Mouse (Mus musculus) urinary bladder, adult 18-20 months (tissue): ENCODE measurements at regions not wholly inside any gene's neighbourhood (a gene's known extent, or its start where the extent isn't known, plus 50 kb on each side); places are given as distances from the start of the nearest gene placed in this dataset.

Experiments
- DNase-seq, 2 experiments: peaks; one replicate each; pipeline ENCODE4 v3.0.0; 2022; ENCODE audit warnings: low spot score in 2 of 2, mixed read lengths in 2 of 2

DNA sequence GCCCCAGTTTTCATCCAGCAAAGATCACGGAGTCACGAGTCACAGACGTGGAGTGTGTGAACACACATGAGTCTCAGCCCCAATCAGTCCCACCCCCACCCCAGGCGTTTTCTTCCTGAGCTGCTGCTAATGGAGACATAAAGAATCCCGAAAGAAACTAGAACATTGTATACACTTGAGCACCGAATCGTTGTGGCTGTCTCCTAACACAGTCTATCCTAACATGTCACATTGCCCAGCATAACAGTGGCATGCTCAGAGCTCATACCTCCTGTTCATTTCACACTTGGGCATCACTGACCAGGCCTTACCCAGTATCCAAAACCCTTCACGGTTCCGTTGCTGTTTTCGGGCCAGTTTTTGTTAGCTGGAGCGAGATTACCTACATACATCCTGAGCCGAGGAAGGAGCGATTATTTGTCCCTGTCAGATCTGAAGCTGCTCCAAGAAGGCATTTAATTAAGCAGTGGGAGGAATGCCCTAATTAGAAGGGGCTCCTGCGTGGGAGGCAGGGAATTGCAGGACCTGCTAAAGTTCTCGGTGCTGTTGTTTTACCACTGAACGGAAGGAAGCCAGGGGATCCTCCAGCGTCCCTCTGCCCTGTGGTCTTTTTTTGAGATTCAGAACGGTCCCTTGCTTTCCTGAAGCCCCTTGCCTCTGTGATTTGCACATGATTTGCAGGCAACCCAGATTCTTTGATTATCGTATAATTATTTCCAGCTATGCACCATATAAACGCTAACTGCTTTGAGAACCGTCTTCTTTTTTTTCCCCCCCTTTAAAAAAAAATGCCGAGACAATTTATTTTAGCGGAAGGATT lies 53.4 kb upstream of the Nap1l1 start:
- DNase-seq: no peak

DNA sequence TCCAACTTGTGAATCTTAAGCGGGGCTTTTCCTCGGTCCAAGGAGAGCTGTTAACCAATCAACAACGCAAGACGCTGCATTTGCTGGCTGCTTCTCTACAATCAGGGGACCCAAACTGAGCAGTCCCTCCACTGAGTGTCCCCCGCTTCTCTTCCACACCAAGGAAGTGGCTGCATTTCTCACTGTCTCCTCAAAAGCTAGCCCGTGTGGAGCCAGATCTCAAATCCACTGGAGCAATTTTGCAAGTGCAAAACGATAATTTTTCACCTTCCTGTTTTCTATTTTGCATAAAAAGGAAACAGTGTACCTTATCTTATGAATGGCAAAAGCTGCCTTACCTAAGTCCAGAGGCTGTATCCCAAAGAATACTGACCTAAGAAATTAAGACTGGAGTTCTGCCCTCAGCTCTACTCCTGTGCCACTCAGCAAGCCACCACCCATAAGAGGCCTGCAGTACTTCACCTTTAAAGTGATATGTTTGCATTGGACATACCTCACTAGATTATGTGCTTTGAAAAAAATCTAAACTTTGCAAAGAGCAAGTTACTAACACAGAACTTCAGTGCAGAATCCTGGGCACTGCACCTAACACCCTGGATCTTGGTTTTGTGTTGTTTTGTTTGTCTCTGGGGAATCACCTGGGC lies 52.7 kb upstream of the Nap1l1 start:
- no peak for DNase-seq

DNA sequence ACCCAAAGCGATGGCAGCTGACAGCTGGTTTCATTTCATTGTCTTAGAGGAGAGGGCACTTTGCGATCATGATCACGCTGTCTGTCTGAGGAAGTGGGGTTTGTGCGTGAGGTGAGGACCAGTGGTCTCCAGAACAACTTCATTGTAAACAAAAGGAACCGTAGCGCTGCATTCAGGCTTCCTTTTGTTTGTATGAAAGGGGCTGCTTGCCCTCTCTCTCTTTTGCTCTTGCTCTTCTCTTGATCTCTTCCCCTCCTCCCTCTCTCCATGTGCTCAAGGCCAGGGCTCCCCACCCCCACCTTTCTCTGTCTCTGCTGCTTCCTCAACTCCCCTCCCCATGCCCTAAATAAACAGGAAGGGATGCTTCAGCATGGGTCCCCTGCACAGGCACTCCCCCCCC lies 51.0 kb upstream of the Nap1l1 start:
- DNase-seq: no peak

DNA sequence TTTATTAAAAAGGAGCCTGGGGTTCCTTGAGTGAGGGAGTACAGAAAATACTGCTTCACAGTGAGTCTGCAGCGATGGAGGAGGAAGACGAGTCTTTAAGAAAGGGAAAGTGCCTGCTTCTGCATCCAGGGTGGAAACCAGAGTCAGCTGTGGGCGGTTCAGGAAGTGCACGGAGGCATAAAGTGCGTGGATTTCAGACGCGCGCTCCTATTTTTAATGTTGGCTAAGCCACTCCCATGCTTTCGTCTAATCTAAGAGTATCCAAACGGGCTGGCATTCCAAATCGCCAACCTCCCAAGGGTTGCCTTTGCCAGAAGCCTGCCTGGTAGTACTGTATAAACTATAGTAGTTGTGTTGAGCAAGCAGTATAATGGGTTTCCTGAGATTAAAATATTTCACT lies 50.4 kb upstream of the Nap1l1 start:
- DNase-seq: peak in 1 of 2 experiments; percentile 3
